Mouse (Mus musculus): ENCODE results near the gene Eif2ak4.
A peak's percentile ranks its signal among the peaks of the same experiment; 100 is the strongest.

DNA sequence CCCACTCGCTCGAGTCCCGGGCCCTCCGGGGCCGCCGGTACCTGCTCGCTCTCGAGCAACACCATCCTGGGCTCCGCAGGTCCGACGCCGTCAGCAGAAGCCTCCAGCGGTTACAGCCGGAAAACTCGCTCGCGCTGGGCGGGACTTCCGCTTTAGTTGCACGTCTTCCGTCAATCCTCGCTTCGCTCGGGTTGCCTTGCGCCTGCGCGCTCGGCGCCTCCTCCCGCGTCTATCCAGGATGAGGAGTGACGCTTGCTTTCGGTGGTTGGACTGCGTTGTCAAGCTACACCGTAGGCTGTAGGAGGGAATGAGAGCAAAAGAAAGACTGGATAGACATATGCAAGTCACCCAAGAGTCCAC lies 91.1 kb downstream of the Eif2ak4 start, which contains the start of gene Srp14:
- TF ChIP-seq E2F4 (IDR thresholded peaks at IDR 0.05; ENCODE audit: insufficient replicate concordance, low read depth, low read length), result no peak
- no peak for TF ChIP-seq CTCF (conservative IDR thresholded peaks at IDR 0.05 in 1 of 2, IDR thresholded peaks at IDR 0.05 in 1 of 2; ENCODE audit: low read depth in 2 of 2, low read length in 2 of 2)
- no peak for TF ChIP-seq UBTF (IDR thresholded peaks at IDR 0.05; ENCODE audit: low read depth, low read length)
- no peak for TF ChIP-seq TBP (conservative IDR thresholded peaks at IDR 0.05; ENCODE audit: low read depth, low read length)
- peak; percentile 65; the same call in 1 of the 2 replicates for TF ChIP-seq SIN3A (IDR thresholded peaks at IDR 0.05; ENCODE audit: low read length)
